Mouse (Mus musculus) layer of hippocampus, postnatal 14 days (tissue): ENCODE results near the gene Igfbp2. TPM values are rescaled to one million over a fixed set of nuclear protein-coding genes. Genes with fewer than 3 reads are reported as not detected.

Source experiments
- DNase-seq, 2 experiments: peaks; one replicate each; pipeline ENCODE4 v3.0.0; 2021 to 2022; ENCODE audit warnings: low spot score in 2 of 2, mixed read lengths in 1 of 2
- long read RNA-seq, 2 experiments: library from polyadenylated mRNA; stranded (forward); transcript quantifications; one replicate each; pipeline ENCODE4 v2.0.0; 2021
- total RNA-seq, 2 experiments: library from RNA; stranded (reverse); gene quantifications; 2 replicates each; pipeline ENCODE4 v1.2.3; 2021

Gene Igfbp2
- 100 to 1,000 TPM in 1 of 2 experiments, 10 to 100 TPM in 1; 56.4 to 116 TPM for total RNA-seq
- long read RNA-seq, experiment 1, transcript Igfbp2-201 (4 exons, 1,307 nt) = major isoform, 58 of 60 reads
- long read RNA-seq, experiment 1, partial matches to known transcripts = 0 of 60 reads
- long read RNA-seq, experiment 1, other reads (novel, unspliced or antisense) = 2 of 60 reads
- long read RNA-seq, experiment 2, transcript Igfbp2-201 (4 exons, 1,307 nt) = major isoform, 146 of 153 reads
- long read RNA-seq, experiment 2, partial matches to known transcripts = 1 of 153 reads
- long read RNA-seq, experiment 2, other reads (novel, unspliced or antisense) = 4 of 153 reads

DNA sequence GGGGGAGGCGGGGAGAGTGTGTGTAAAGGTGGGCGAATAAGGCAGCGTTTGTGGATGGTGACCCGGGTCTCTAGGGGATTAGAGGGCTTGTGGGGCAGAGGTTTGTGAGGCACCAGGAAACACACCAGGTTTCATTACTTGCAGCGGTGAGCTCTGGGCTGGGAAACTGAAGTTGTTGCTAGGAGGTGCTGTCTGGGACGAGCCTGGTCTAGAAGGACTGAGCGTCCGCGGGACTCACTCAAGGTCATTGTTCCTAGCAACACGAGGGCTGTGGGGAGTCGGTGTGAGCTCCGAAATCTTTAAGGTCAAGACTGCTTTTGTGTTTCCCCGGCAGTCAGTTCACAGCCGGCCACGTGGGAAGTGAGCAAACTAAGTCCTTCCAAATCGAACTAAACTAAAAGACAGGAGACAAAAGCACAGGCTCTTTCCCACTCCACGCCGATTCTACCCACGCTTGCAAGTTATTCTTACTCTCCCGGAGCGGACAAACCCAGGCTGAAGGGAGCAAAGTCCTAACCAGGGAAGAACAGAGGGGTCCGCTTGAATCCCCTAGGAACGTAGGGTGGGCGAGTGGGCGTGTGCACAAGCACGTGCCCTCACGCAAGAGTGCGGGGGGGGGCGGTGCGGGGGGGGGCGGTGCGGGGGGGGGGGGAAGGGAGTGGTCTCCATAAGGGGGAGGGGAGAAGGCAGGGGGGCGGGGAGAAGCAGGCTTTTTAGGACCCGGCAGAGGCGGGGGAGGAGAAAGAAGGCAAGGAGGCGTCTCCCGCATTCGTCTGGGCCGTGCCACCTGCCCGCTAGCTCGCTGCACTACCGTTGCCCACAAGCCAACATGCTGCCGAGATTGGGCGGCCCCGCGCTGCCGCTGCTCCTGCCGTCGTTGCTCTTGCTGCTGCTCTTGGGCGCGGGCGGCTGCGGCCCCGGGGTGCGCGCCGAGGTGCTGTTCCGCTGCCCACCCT, at the start of gene Igfbp2:
TSS of gene Igfbp2 (plus strand) at position 753 of the 956 bp plus-strand sequence.
- peak; percentile 40 to 53 for DNase-seq

- no peak for DNase-seq
Measured at GRCm38 (mm10) chr1:72778789-72779188, 45.5 kb upstream of the Igfbp2 start.

DNA sequence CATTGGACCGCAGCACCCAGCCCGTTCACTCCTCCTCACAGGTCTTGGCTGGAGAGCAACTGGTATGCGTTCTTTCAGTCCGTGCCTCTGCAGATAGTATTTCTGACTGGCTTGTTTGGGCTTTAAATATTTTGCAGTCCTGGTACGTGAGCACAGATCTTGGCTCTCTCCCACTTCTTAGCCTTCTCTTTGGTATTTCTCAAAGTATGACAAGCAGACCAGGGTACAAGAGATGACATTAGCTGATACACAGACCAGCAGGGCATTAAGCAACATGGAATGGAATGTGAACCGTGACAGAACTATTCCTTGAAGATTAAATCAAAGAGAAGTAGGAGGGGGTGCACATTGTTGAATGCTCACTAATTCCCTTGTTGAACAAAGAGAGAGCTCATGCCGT, 43.6 kb upstream of the Igfbp2 start:
- DNase-seq = no peak

- DNase-seq = no peak
Measured at GRCm38 (mm10) chr1:72783341-72783740, 41.0 kb upstream of the Igfbp2 start.

- no peak for DNase-seq
Measured at GRCm38 (mm10) chr1:72784018-72784417, 40.3 kb upstream of the Igfbp2 start.

DNA sequence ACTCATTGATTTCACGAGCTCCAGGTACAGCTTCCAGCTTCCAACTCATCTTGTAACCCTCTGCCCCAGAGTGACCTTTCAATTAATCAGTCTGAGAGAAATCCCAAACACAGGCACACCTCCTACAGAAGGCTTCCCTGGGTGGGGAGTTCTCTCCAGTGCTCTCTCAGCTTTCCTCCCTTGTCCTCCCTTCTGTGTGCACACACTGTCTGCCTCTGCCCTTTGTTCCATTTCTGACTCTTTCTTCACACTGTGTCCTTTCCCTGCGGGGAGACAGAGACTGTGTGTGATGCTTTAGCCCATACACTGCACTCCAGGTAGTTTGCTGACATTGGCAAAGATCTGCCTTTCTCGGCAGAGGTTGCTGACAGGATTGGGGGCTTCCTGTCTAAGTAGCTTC, 33.6 kb upstream of the Igfbp2 start:
- no peak for DNase-seq

- DNase-seq = no peak
Measured at GRCm38 (mm10) chr1:72791743-72792142, 32.6 kb upstream of the Igfbp2 start.

- no peak for DNase-seq
Measured at GRCm38 (mm10) chr1:72792262-72792661, 32.0 kb upstream of the Igfbp2 start.

DNA sequence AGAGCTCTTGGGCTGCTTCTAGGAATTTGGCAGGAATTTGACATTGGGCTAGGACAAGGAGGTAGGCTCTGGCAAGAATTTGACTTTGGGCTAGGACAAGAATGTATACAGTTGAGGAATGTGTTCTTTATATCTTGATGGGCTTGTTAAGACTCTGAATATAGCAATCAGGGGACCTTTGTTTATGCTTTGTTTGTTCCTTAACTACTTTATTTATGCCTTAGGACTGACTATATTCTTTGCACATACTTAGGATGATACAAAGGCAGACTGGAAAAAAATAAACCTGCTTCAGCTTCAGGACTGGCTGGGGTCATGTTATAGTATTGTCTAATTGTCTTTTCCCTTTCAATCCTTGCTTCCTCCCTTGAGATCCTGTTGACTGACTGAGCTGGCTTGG, 31.1 kb upstream of the Igfbp2 start:
- DNase-seq = no peak

DNA sequence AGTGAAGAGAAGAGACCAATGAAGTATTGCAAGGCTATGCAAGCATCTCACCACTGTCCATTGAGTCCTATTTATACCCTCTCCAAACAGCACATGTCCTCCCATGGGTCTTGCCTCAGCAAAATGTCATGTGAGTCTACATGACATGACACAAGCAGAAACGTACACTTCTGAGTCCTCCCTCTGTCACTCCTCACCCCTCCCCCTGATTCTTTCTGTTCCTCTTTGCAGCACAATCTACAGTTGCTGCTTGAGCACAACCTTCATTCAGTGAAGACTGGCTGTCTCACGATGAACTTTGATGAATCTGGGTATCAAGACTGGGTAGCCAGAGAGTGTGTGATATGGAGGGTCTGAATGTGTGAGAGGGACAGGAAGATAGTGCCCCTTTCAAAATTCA, 28.2 kb upstream of the Igfbp2 start:
- no peak for DNase-seq

DNA sequence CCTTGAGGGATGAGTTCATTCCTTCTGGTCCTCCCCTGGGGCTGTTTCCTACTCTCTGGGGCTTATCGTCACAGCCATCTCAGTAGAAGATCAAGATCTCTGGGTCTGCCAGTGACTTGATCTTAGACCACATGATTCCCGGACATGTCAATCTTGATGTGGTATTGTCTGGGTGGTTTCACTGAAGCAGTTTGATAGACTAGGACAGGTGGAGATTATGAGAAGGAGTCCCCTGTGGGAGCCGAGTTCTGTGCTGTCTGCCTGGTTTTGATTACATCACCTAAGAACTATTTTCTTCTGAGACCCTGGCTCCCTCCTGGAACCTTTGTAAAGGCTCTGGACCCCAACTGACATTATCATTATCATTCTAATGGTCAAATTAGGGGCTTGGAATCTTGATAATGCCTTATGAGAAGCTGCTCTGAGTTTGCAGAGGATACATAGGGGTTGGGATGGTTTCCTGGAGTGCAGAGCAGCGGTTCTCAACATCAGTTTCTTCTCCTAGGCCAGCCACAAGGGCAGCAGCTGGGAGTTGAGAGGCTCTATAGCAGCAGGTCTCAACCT, 27.1 kb upstream of the Igfbp2 start:
- no peak for DNase-seq

- no peak for DNase-seq
Measured at GRCm38 (mm10) chr1:72798441-72798840, 25.9 kb upstream of the Igfbp2 start.

DNA sequence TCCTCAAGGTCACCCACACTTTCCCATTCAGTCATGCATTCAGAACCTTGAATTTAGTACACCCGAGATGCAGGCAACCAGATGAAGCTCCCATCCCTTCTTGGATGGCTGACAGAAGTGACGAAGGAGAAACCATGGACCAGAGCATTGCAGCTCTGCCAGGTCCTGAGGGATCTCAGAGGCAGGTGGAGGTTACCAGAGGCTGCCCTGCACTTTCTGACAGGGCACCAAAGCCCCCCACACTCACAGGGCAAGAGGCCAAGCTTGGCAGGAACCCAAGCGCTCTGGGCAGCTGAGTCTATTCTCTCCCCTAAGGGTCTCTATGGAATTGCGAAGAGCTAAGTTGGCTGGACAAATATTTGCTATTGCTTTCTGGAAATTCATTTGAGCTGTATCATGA, 20.3 kb upstream of the Igfbp2 start:
- no peak for DNase-seq

- no peak for DNase-seq
Measured at GRCm38 (mm10) chr1:72805037-72805436, 19.3 kb upstream of the Igfbp2 start.

DNA sequence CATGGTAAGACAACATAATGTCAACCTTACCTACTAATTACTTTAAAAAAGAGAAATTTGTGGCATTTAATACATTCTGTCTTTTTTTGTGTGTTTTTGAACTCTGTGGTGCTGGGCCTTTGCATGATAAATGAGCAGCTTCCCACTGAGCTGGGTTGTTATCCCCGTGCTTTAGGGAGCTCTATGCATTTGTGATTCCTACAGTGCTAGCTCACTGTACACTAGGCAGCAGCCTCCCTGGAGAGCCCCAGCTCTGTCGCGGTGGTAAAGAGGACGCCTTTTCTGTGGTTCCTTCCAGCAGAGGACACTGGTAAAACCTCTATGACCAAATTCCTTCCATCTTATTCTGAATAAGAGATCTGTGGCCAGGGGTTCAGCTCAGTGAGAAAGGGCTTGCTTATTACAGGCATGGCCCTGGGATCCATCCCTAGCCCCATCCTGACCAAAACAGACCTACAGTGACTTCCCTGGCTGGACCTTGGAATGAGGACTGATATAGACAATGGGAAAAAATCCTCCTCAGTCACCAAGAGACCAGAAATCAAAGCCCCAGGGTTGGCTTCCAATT, 18.7 kb upstream of the Igfbp2 start:
- no peak for DNase-seq

- no peak for DNase-seq
Measured at GRCm38 (mm10) chr1:72806044-72806584, 18.2 kb upstream of the Igfbp2 start.

DNA sequence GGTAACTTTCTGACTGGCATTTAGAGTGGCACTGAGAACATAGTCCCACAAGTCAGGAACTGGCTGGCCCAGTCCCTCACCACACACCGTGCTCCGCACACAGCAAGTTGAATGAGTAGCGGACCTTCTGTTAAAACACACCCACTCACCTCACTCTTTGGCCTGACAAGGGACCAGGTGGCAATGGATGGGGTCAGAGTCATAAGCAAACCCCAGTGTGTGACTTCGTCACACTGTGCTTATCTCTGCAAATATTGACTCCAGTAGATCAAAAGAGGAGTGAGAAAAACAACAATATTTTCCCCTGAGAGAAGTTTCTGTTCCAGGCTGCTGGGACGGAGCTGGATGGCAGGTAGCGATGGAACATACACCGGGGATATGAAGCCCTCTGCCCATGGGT, 15.0 kb upstream of the Igfbp2 start:
- DNase-seq = no peak

DNA sequence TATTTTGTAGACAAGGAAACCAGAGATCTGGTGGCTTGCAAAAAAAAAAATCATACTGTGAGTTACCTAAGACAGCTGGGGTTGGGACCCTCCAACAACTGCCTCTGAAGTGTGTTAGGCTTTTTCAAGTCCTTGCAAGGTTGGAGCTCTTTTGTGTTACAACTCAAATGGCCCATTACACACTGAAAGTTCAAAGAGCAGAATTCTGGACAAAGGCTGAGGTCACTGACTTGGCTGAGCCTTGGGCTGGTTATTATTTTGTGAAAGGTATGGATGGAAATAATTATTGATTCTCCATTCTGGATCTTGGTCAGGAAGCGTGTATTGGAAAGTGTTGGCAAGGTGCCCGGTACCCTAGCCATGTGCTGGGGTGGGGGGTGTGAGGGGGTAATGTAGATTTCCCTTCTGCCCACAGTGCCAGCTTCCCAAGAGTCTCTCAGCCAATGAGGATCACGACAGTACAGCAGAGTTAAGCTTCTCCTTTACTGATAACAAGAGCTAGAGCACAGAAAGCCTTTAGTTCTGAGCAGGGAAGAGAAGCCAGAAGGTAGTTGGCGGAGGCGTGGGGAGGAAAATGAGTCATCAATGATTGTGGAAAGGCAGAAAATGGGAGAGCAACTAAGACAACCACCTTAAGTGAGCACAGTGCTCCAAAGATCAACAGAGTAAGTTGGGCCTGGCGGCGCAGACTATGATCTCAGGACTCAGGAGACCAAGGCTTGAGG, 14.2 kb upstream of the Igfbp2 start:
- no peak for DNase-seq

GRCm38 (mm10) chr1:72811061-72811460, 13.2 kb upstream of the Igfbp2 start:
- DNase-seq = no peak

DNA sequence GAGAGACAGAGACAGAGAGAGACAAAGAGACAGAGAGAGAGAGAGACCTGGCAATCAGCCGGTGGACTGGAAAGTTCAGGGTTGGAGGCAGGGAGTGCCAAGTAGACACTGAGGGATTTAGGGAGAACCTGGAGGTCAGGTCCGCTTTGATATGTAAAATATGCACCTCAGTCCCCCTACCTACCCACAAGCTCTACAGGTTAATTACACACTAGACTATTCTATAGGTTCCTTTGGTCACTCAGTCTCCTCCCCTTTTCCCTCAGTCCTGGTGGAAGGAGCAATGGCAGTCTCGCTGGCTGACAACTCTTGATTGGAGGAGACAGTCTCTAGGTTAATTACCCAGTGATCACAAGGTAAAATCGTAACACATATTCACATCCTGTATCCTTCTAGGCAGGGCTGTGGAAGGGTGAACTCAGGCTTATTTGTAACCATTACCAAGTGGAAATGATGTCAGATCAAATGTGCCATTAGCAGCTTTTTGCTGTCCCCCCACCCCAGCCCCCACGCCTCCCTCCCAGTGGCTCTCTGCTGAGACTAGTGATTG, 11.1 kb upstream of the Igfbp2 start:
- no peak for DNase-seq
